Mouse (Mus musculus) stomach, postnatal 0 days (tissue): ENCODE data around the gene Nosip. TPM values are rescaled to one million over a fixed set of nuclear protein-coding genes. Genes with fewer than 3 reads are reported as not detected.
"Not testable (repeated sequence)": the region's sequence is repeated elsewhere in the genome, so short reads cannot be mapped to it uniquely, and the experiment has no call there.

Experiments
- ATAC-seq: fragments of 200-750 bp; cut with Nextera tagmentation; 2 replicates; pipeline ENCODE4 v1.8.0; 2017; ENCODE audit not compliant: low FRiP score, low TSS enrichment
- DNase-seq: peaks from one replicate; pipeline ENCODE4 v3.0.0-alpha.2; 2016; ENCODE audit warnings: low spot score
- H3K27ac ChIP-seq: fragments of 300-500 bp; sonication (generic); replicated peaks from 2 replicates; pipeline ENCODE4 v1.5.1; 2014; ENCODE audit warnings: mild to moderate bottlenecking, control low read depth
- H3K27me3 ChIP-seq: fragments of 300-500 bp; sonication (generic); 2 replicates; pipeline ENCODE4 v1.6.1; 2014; ENCODE audit warnings: low read length; ENCODE audit not compliant: control insufficient read depth, insufficient read depth
- H3K36me3 ChIP-seq: fragments of 300-500 bp; sonication (generic); 2 replicates; pipeline ENCODE4 v1.6.1; 2014; ENCODE audit warnings: low read length, mixed read lengths; ENCODE audit not compliant: control insufficient read depth, insufficient read depth
- H3K4me1 ChIP-seq: fragments of 300-500 bp; sonication (generic); replicated peaks from 2 replicates; pipeline ENCODE4 v1.6.1; 2014; ENCODE audit warnings: antibody characterized with exemption; ENCODE audit not compliant: control insufficient read depth, insufficient read depth
- H3K4me2 ChIP-seq: fragments of 300-500 bp; sonication (generic); replicated peaks from 2 replicates; pipeline ENCODE4 v1.6.1; 2014; ENCODE audit warnings: low read depth, mild to moderate bottlenecking, control low read depth, moderate library complexity
- H3K4me3 ChIP-seq: fragments of 300-500 bp; sonication (generic); 2 replicates; pipeline ENCODE4 v1.5.1; 2014; ENCODE audit warnings: low read depth, low read length, control low read depth
- H3K9ac ChIP-seq: fragments of 300-500 bp; sonication (generic); 2 replicates; pipeline ENCODE4 v1.6.1; 2014; ENCODE audit warnings: mild to moderate bottlenecking, low read length, control low read depth, mixed read lengths
- H3K9me3 ChIP-seq: fragments of 300-500 bp; sonication (generic); 2 replicates; pipeline ENCODE4 v1.6.1; 2016; ENCODE audit warnings: low read length; ENCODE audit not compliant: control insufficient read depth
- CTCF ChIP-seq: IDR thresholded peaks from 2 replicates; pipeline ENCODE4 v1.5.1; 2016; ENCODE audit warnings: antibody characterized with exemption, low read depth, mild to moderate bottlenecking, moderate library complexity
- EP300 ChIP-seq: optimal IDR thresholded peaks from 2 replicates; pipeline ENCODE3; 2016; ENCODE audit warnings: antibody characterized with exemption
- WGBS: fragments of 180-500 bp; shearing (Covaris S2); extraction: QIAGEN DNeasy Blood & Tissue Kit; methylation state at CpG from one replicate; pipeline ENCODE4 v1.1.7; 2014; 5-methylcytosine and 5-hydroxymethylcytosine counted together
- polyA plus RNA-seq: library from polyadenylated mRNA; unstranded; fragments of >200 nt; fragmentation: Nextera tagmentation; extraction: Ambion mirVana; gene quantifications from 2 replicates; pipeline ENCODE4 v1.2.1, GENCODE M21; 2015

The Nosip gene
- polyA plus RNA-seq, 1 experiment from 2014 or later = 44.1 TPM

GRCm38 (mm10) chr7:45103652-45104180, 41.5 kb downstream of the Nosip start, which contains the start of gene Fcgrt:
Gene Fcgrt, minus strand, starts transcription at chr7:45103851.
- Histone ChIP-seq H3K9ac (peak within 1 kb of the TSS; percentile 77), H3K4me3 (peak within 1 kb of the TSS; percentile 46), H3K4me1 (peaks cover 3% of the 10 kb centered on the region; the same call in 1 of the 2 replicates), H3K9me3 (no peaks in the 10 kb centered on the region), H3K27me3 (no peaks in the 10 kb centered on the region), H3K4me2 (peak within 1 kb of the TSS; percentile 64), H3K36me3 (no peaks in the 10 kb centered on the region), H3K27ac (peak within 1 kb of the TSS; percentile 94)
- peak; percentile 95 for ATAC-seq
- peak; percentile 86 for DNase-seq
- 10% methylated on average over 7 of the region's 7 CpGs for WGBS
- TF ChIP-seq EP300 (peak; percentile 47), CTCF (no peak)

- Histone ChIP-seq H3K9ac (no peak overlapping the region), H3K27ac (no peak overlapping the region)
- no peak for DNase-seq
These were observed 42.7 kb downstream of the Nosip start for GRCm38 (mm10) chr7:45104941-45105340.

GRCm38 (mm10) chr7:45105491-45105890, 43.3 kb downstream of the Nosip start:
- H3K4me2 ChIP-seq = no peak overlapping the region
- H3K4me3 ChIP-seq = no peak overlapping the region
- no peaks in the 10 kb centered on the region for H3K27me3 ChIP-seq
- H3K9ac ChIP-seq = no peak overlapping the region
- H3K4me1 ChIP-seq = peaks cover 3% of the 10 kb centered on the region; the same call in 1 of the 2 replicates
- H3K9me3 ChIP-seq = no peaks in the 10 kb centered on the region
- no peak overlapping the region for H3K27ac ChIP-seq
- peak; percentile 42 for DNase-seq
- WGBS = 65% methylated on average over 8 of the region's 8 CpGs
- no peak for TF ChIP-seq CTCF
- TF ChIP-seq EP300 = no peak
- H3K36me3 ChIP-seq = no peaks in the 10 kb centered on the region
- no peak for ATAC-seq

More at GRCm38 (mm10) chr7:45104941-45105340, 42.7 kb downstream of the Nosip start:
- Histone ChIP-seq H3K36me3 (no peaks in the 10 kb centered on the region), H3K4me2 (no peak overlapping the region), H3K4me1 (peaks cover 3% of the 10 kb centered on the region; the same call in 1 of the 2 replicates), H3K4me3 (no peak overlapping the region), H3K9me3 (no peaks in the 10 kb centered on the region), H3K27me3 (no peaks in the 10 kb centered on the region)
- WGBS = 81% methylated on average over 5 of the region's 5 CpGs
- TF ChIP-seq EP300 = no peak
- no peak for TF ChIP-seq CTCF
- no peak for ATAC-seq

- Histone ChIP-seq H3K36me3 (no peaks in the 10 kb centered on the region), H3K4me3 (no peak overlapping the region), H3K27ac (no peak overlapping the region), H3K9ac (no peak overlapping the region), H3K9me3 (no peaks in the 10 kb centered on the region), H3K4me1 (peaks cover 3% of the 10 kb centered on the region; the same call in 1 of the 2 replicates), H3K27me3 (no peaks in the 10 kb centered on the region), H3K4me2 (no peak overlapping the region)
- WGBS = 56% methylated on average over 6 of the region's 6 CpGs
- TF ChIP-seq EP300 (no peak), CTCF (no peak)
- DNase-seq (no peak), ATAC-seq (no peak)
These were observed 44.2 kb downstream of the Nosip start for GRCm38 (mm10) chr7:45106441-45106840.

GRCm38 (mm10) chr7:45107052-45107645, 44.9 kb downstream of the Nosip start:
- Histone ChIP-seq H3K9me3 (no peaks in the 10 kb centered on the region), H3K27ac (no peak overlapping the region), H3K4me2 (no peak overlapping the region), H3K36me3 (no peaks in the 10 kb centered on the region), H3K9ac (no peak overlapping the region), H3K4me3 (no peak overlapping the region), H3K27me3 (no peaks in the 10 kb centered on the region), H3K4me1 (peaks cover 3% of the 10 kb centered on the region; the same call in 1 of the 2 replicates)
- TF ChIP-seq EP300 (no peak), CTCF (no peak)
- DNase-seq (no peak), ATAC-seq (no peak)
- WGBS = 69% methylated on average over 5 of the region's 5 CpGs

- 88% methylated on average over 4 of the region's 4 CpGs for WGBS
- not testable (repeated sequence) for DNase-seq, H3K9me3 ChIP-seq, ATAC-seq, H3K4me3 ChIP-seq, H3K4me1 ChIP-seq, H3K27ac ChIP-seq, H3K27me3 ChIP-seq, H3K9ac ChIP-seq, H3K4me2 ChIP-seq, H3K36me3 ChIP-seq
These were observed 47.9 kb downstream of the Nosip start for GRCm38 (mm10) chr7:45110089-45110488.
